Mouse (Mus musculus): Measurements from ENCODE around the gene Cyp46a1.

Gene Cyp46a1

DNA sequence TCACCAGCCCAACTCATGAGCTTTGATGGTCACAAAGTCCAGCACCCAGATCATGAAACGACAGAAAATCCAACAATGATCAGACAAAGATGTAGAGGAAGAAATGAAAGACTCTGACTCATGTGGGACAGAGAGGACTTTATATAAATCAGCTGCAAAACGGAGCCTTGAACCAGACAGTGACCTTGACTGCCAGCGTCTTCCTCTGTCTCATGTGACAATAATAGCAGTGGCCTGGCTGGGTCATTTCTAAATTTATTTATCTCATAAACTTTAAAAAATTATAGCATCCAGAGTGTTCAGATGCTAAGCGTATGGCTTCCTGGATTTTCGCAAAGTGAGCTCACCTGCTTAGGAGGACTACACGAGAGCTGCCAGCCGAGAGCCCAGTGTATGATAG, 64.5 kb downstream of the Cyp46a1 start:
- no peak for DNase-seq (ENCODE audit: low read depth, low spot score)

DNA sequence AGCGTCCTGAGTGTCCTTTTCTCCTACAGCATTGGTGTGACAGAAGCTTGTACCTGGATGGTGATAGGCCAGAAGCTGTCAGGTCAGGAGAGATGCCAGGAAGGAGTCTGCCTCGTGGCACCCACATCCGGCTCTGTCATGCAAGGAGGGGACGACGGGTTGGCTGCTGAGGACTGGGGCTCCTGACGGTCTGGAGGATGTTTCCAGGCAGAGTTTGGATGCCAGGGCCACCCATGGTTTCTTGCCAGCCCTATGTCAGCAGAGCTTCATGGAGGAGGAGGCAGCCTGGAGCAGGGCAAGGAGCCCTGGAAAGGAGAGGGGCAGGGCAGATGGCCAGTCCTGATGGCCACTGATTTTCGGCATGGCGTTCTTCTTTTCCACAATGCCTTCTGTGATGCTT, 65.0 kb downstream of the Cyp46a1 start:
- DNase-seq (ENCODE audit: low read depth, low spot score): no peak

DNA sequence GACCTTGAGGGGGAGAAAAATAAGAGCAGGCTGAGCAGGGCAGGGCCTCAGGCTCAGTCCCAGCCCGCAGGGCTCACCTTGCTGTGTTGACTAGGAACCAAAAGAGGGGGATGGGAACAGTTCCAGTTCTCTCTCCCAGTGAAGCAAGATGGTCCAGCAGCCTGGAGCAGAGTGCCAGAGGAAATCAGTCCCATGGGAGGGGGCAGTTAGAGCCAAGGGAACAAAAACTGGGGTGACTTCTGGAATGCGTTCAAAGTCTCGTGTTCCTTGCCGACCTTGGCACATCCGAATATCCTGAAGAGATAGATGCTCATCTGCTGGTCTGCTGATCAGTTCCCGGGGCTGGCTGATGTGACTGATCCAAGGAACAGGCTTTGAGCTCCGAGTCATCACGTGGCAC, 66.8 kb downstream of the Cyp46a1 start:
- DNase-seq (ENCODE audit: low read depth, low spot score): no peak

DNA sequence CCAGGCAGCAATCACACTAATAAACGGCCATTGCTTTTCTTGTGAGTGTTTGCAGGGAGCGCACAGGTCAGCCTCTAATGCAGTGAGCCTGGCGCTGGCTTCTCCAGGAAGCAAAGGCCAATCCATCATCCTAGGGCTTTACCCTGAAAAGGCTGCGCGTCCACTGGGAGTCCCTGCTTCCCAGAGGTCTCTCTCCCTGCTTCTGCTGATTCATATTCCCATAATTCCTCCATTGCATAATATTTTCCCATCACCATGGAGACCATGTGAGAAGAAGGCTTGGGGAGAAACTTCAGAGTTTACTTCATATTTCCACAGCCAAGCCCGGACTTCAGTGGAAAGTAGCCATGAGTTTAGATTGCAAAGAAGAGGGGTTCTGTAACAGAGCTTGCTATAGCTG, 69.8 kb downstream of the Cyp46a1 start:
- DNase-seq (ENCODE audit: low read depth, low spot score): no peak

DNA sequence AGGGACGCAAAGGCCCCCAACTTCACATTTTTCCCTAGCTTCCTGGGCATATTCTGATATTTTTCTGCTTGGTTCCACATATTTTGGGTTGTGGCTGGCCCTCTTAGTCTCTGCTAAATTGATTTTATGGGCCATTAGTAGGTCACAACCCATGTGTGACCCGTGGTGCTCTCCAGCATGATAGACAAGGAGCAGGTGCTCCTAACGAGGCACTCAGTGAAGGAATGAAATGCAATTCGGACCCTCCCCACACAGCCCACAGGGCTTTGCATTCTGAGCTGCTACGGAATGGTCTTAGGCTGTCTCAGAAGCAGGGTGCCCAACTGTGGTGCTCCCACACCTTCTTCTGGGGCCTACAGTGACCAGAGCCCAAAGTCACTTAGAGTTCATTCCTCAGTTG, 74.9 kb downstream of the Cyp46a1 start:
- no peak for DNase-seq (ENCODE audit: low read depth, low spot score)

DNA sequence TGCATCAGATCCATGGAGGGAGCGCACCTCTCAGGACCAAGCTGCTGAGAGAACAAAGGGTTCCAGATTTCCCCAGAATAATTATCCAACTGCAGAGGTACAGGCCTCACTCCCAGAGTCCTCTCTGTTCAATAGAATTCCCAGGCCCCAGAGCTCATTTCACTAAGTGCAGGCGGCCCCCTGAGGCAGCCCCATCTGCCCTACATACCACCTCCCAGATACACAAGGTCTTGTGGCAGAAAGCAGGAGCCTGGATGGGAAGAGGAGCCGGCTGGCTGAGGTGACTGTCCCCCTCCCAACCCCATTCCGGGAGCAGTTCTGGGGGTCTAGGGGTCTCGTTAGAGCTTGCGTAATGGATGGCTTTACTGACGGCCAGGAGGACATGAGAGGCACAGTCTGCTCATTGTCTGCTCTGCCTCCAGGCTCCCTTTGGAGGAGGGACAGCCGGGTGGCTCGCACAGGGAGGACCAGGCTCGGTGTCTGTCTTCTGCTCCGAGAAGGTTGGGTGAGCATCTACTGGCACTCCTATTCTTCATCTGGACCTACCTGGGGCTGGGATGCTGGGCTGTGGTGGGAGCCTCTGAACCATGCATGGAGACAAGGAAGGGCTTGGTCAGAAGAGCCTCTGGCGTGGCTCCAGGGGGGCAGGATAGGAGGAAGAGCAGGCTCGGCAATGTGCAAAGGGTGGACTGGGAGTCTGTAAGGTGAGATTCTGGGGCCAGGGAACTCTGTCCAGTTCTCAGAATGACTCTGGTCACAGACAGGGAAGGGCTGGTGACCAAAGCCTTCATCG, 76.4 kb downstream of the Cyp46a1 start:
- DNase-seq (ENCODE audit: low read depth, low spot score): no peak
